Mouse (Mus musculus) MEL (cell line): ENCODE data around the gene 1110008L16Rik. TPM values are rescaled to one million over a fixed set of nuclear protein-coding genes. Genes with fewer than 3 reads are reported as not detected.
"Not testable (repeated sequence)": the region's sequence is repeated elsewhere in the genome, so short reads cannot be mapped to it uniquely, and the experiment has no call there.

Experiments
- DNase-seq: peaks from one replicate; pipeline ENCODE4 v3.0.0; 2011; ENCODE audit warnings: low read depth, low spot score
- H3K27ac ChIP-seq: 2 replicates; pipeline ENCODE4 v1.5.1; 2012; ENCODE audit warnings: low read depth, mild to moderate bottlenecking, control low read depth, low read length, moderate library complexity; ENCODE audit not compliant: control insufficient read depth
- H3K27me3 ChIP-seq, 2 experiments: fragments of 150-350 bp in 1 of 2; sonication (generic) in 1 of 2; 2 replicates each; pipeline ENCODE4 v1.6.1; 2012; ENCODE audit warnings: low read length in 2 of 2, mild to moderate bottlenecking in 2 of 2, improper control_type of control experiment in 1 of 2, moderate library complexity in 1 of 2; ENCODE audit not compliant: insufficient read depth in 2 of 2, control insufficient read depth in 1 of 2
- H3K36me3 ChIP-seq, 2 experiments: 2 replicates each; pipeline ENCODE4 v1.6.1; 2012 to 2014; ENCODE audit warnings: low read length in 2 of 2, improper control_type of control experiment in 1 of 2, inconsistent platforms in 1 of 2, mild to moderate bottlenecking in 1 of 2; ENCODE audit not compliant: insufficient read depth in 2 of 2, control insufficient read depth in 1 of 2
- H3K4me1 ChIP-seq, 2 experiments: fragments of 150-350 bp in 1 of 2; sonication (generic) in 1 of 2; 2 replicates each; pipeline ENCODE4 v1.6.1; 2012; ENCODE audit warnings: low read length in 2 of 2, improper control_type of control experiment in 1 of 2, mild to moderate bottlenecking in 1 of 2; ENCODE audit not compliant: insufficient read depth in 2 of 2, control insufficient read depth in 1 of 2
- H3K4me3 ChIP-seq, 2 experiments: fragments of 150-350 bp in 1 of 2; sonication (generic) in 1 of 2; 2 replicates each; pipeline ENCODE4 v1.5.1; 2012; ENCODE audit warnings: low read depth in 2 of 2, low read length in 2 of 2, mild to moderate bottlenecking in 2 of 2, moderate library complexity in 2 of 2, control low read depth in 1 of 2, improper control_type of control experiment in 1 of 2; ENCODE audit not compliant: control insufficient read depth in 1 of 2, insufficient read depth in 1 of 2
- H3K79me2 ChIP-seq: 2 replicates; pipeline ENCODE4 v1.6.1; 2012; ENCODE audit warnings: mild to moderate bottlenecking, low read length, moderate library complexity; ENCODE audit not compliant: control insufficient read depth, poor library complexity, insufficient read depth
- H3K9ac ChIP-seq: 2 replicates; pipeline ENCODE4 v1.6.1; 2012; ENCODE audit warnings: low read depth, mild to moderate bottlenecking, control low read depth, low read length, moderate library complexity; ENCODE audit not compliant: control insufficient read depth, poor library complexity, severe bottlenecking
- H3K9me3 ChIP-seq: fragments of 150-350 bp; sonication (generic); replicated peaks from 2 replicates; pipeline ENCODE4 v1.6.1; 2012; ENCODE audit warnings: mild to moderate bottlenecking, low read length, improper control_type of control experiment, moderate library complexity; ENCODE audit not compliant: insufficient read depth
- ELF1 ChIP-seq: IDR thresholded peaks from 2 replicates; pipeline ENCODE4 v1.6.1; 2014; ENCODE audit warnings: low read depth, mild to moderate bottlenecking, inconsistent platforms, low read length, improper control_type of control experiment, moderate library complexity
- GABPA ChIP-seq: IDR thresholded peaks from 2 replicates; pipeline ENCODE4 v1.6.1; 2012; ENCODE audit warnings: low read depth, mild to moderate bottlenecking, inconsistent platforms, low read length, improper control_type of control experiment, moderate library complexity
- GATA1 ChIP-seq: IDR thresholded peaks from 2 replicates; pipeline ENCODE4 v1.6.1; 2011; ENCODE audit warnings: low read depth, low read length, improper control_type of control experiment
- MAFK ChIP-seq: IDR thresholded peaks from 2 replicates; pipeline ENCODE4 v1.6.1; 2011; ENCODE audit warnings: low read depth, mild to moderate bottlenecking, low read length, improper control_type of control experiment, borderline replicate concordance
- NRF1 ChIP-seq: IDR thresholded peaks from 2 replicates; pipeline ENCODE4 v1.6.1; 2014; ENCODE audit warnings: low read depth, mild to moderate bottlenecking, inconsistent platforms, low read length, improper control_type of control experiment, moderate library complexity; ENCODE audit not compliant: poor library complexity, insufficient read depth, severe bottlenecking
- POLR2A ChIP-seq, 2 experiments: IDR thresholded peaks; 2 replicates each; pipeline ENCODE4 v1.6.1; 2011 to 2012; ENCODE audit warnings: low read length in 2 of 2, mild to moderate bottlenecking in 2 of 2, control low read depth in 1 of 2, improper control_type of control experiment in 1 of 2, low read depth in 1 of 2, moderate library complexity in 1 of 2; ENCODE audit not compliant: control insufficient read depth in 1 of 2, insufficient read depth in 1 of 2, poor library complexity in 1 of 2
- TCF12 ChIP-seq: IDR thresholded peaks from 2 replicates; pipeline ENCODE4 v1.6.1; 2014; ENCODE audit warnings: low read depth, mild to moderate bottlenecking, inconsistent platforms, low read length, improper control_type of control experiment, moderate library complexity
- USF2 ChIP-seq, 2 experiments: IDR thresholded peaks; 2 replicates each; pipeline ENCODE4 v1.6.1; 2011 to 2012; ENCODE audit warnings: improper control_type of control experiment in 2 of 2, low read length in 2 of 2, borderline replicate concordance in 1 of 2, inconsistent platforms in 1 of 2, low read depth in 1 of 2, mild to moderate bottlenecking in 1 of 2; ENCODE audit not compliant: insufficient read depth in 1 of 2
- ZC3H11A ChIP-seq: IDR thresholded peaks from 2 replicates; pipeline ENCODE4 v1.6.1; 2012; ENCODE audit warnings: low read depth, mild to moderate bottlenecking, inconsistent platforms, low read length, improper control_type of control experiment
- ZKSCAN1 ChIP-seq: IDR thresholded peaks from 2 replicates; pipeline ENCODE4 v1.6.1; 2012; ENCODE audit warnings: low read depth, mild to moderate bottlenecking, inconsistent platforms, low read length, improper control_type of control experiment, moderate library complexity
- ZMIZ1 ChIP-seq: IDR thresholded peaks from 2 replicates; pipeline ENCODE4 v1.6.1; 2012; ENCODE audit warnings: low read depth, mild to moderate bottlenecking, inconsistent platforms, low read length, improper control_type of control experiment, moderate library complexity
- polyA plus RNA-seq, 2 experiments: library from polyadenylated mRNA; stranded (reverse) in 1 of 2; unstranded in 1 of 2; fragments of >175 nt in 1 of 2; fragments of >200 nt in 1 of 2; gene quantifications; 2 replicates each; pipeline versions ENCODE4 v1.2.1 to v1.2.4; 2012; ENCODE audit warnings: low replicate concordance in 2 of 2, low read depth in 1 of 2; ENCODE audit not compliant: insufficient read length in 2 of 2, insufficient read depth in 1 of 2, missing spikeins in 1 of 2
- total RNA-seq: library from RNA; depleted of rRNA; stranded (reverse); fragments of 300-350 nt; gene quantifications from 2 replicates; pipeline ENCODE4 v1.2.3, GENCODE M21; 2012

Gene 1110008L16Rik
- total and polyA plus RNA-seq, 3 experiments = 24.9 to 26.2 TPM; not detected in 1

DNA sequence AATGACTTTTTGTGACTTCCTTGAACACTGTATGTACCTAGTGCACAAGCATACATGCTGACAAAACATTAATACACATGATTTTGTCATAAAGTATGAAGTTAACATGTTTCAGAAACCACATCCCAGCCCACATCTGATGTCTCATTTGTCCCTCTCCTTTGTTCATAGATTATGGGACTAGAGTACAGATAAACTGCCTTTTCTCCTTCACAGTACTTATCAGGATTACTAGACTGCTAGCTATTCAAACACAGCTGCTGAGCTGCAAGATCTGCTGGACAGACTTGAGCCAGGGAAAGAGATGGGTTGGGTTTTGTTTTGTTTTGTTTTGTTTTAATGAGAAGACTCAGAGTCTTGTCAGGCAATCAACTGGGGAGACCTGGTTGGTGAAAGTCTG, 92.7 kb downstream of the 1110008L16Rik start (continued):
- no peak for TF ChIP-seq NRF1
- 0 out of 2 replicates have a peak, but pooled peaks have one; percentile 21 for TF ChIP-seq TCF12
- TF ChIP-seq ZMIZ1 = no peak
- no peak for TF ChIP-seq MAFK
- no peak for TF ChIP-seq USF2 (IDR thresholded peaks at IDR 0.05; ENCODE audit: borderline replicate concordance in 1 of 2, insufficient read depth in 1 of 2, low read depth in 1 of 2, low read length in 2 of 2)
- TF ChIP-seq GABPA = no peak
- TF ChIP-seq ZC3H11A = no peak
- TF ChIP-seq ELF1 = no peak

DNA sequence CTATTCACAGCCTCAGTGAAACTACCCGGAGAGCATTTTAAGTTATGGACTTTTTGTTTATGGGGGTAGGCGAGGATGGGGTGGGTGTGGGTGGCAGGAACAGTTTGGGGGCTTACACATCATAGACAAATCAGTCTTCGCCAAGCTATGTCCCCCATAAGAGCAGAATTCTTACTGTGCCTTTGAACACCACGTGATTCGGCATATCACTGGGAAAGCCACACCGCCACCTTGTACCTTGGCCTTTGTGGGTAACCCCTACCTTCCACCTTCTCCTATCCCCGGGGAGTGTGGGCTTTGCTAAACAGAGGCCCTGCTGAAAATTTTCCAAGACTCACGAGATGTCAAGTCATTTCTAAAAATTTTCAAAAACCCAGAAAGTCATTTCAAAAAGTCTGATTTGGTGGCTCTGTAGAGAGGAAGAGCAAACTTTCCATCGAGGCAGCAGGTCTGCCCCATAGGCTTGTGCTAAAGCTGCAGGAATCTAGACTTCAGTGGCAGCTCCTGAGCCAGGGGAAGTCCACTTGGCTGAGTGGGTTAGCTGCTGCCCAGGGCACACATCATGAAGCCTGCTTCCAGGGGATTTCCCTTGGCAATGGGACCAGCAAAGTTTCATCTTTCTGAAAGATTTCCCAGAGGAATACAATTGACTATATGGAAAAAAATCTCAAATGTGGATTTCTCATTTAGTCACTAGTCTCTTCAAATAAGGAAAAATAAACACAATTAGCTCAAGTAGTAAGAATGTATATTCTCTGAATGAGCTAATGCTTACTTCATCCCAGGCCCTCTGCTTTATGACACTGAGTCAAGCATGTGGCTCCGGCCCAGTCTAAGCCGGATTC, 93.6 kb downstream of the 1110008L16Rik start:
- TF ChIP-seq POLR2A (IDR thresholded peaks at IDR 0.05; ENCODE audit: control insufficient read depth in 1 of 2, insufficient read depth in 1 of 2, low read depth in 1 of 2, low read length in 2 of 2, poor library complexity in 1 of 2) = no peak
- no peak for TF ChIP-seq GATA1
- TF ChIP-seq ZKSCAN1 = no peak

DNA sequence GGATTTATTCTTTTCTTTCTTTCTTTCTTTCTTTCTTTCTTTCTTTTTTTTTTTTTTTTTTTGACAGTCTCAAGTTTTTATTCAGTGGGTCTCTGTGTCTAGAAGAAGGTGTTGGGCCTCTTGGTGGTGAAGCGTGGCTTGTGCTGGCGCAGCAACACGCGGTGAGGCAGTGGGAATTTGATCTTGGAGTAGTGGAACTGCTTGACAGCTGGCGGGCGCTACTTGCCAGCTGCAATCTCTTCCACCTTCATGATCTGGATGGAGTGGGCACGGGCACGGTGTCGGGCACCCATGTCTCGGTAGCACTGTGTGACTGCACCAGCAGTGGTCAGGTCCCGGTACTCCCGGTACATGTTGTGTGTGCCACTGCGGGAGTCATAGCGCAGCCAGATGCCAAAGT, 96.2 kb downstream of the 1110008L16Rik start:
- not testable (repeated sequence) for H3K27ac ChIP-seq, DNase-seq, H3K9me3 ChIP-seq, H3K27me3 ChIP-seq, H3K9ac ChIP-seq, H3K4me3 ChIP-seq
- peaks cover 16 to 17% of the 10 kb centered on the region in 2 experiments for H3K4me1 ChIP-seq
- peaks cover 20% of the 10 kb centered on the region for H3K79me2 ChIP-seq
- peaks cover 0 to 17% of the 10 kb centered on the region in 2 experiments; a peak in 2 of 4 replicates for H3K36me3 ChIP-seq

More for the DNA sequence above, 93.6 kb downstream of the 1110008L16Rik start:
- DNase-seq = no peak
- Histone ChIP-seq H3K4me1 (peaks cover 14 to 34% of the 10 kb centered on the region in 2 experiments), H3K27ac (no peak overlapping the region), H3K9ac (no peak overlapping the region), H3K79me2 (no peaks in the 10 kb centered on the region), H3K9me3 (no peaks in the 10 kb centered on the region), H3K36me3 (peaks cover 0 to 14% of the 10 kb centered on the region in 2 experiments; a peak in 2 of 4 replicates), H3K4me3 (no peak overlapping the region), H3K27me3 (no peaks in the 10 kb centered on the region)
